Comparison of ENCODE assay signal across 8 mouse cellular contexts in genomic region chr3:50694497-50694896, GRCm38 (mm10).
A peak's percentile ranks its signal among the peaks of the same experiment; 100 is the strongest.
DNase-seq lines count a peak whose midpoint lies in the region; ATAC-seq and TF ChIP-seq lines count a peak whose summit lies in the region.

No protein-coding gene starts in this region.

- no peak for ATAC-seq in intestine, postnatal 0 days

- DNase-seq in cerebellum, adult 18-20 months: peak; percentile 8 to 16
- no peak for DNase-seq in cerebellum, adult 11-12 months
- DNase-seq in layer of hippocampus, adult 9-11 months: peak; percentile 38
- no peak for DNase-seq in layer of hippocampus, adult 8-10 months (ENCODE audit: low spot score in 2 of 2)
- DNase-seq in right cerebral cortex, adult 2 months (ENCODE audit: low spot score in 2 of 2): peak; percentile 34 to 37
- no peak for DNase-seq in thymus, postnatal 4 days
- DNase-seq in kidney, postnatal 14 days: no peak

- 44% methylated on average over 8 of the region's 8 CpGs for WGBS in intestine, postnatal 0 days

- no peak overlapping the region for H3K27ac ChIP-seq in intestine, postnatal 0 days (ENCODE audit: low read depth, low read length)

- no peaks in the 10 kb centered on the region for H3K4me1 ChIP-seq in intestine, postnatal 0 days (replicated peaks; ENCODE audit: control insufficient read depth, insufficient read depth, low read length)

- no peak overlapping the region for H3K4me3 ChIP-seq in intestine, postnatal 0 days (ENCODE audit: low read depth, low read length)

- no peak overlapping the region for H3K9ac ChIP-seq in intestine, postnatal 0 days (ENCODE audit: low read depth, low read length)

- no peak for TF ChIP-seq CTCF in intestine, postnatal 0 days (IDR thresholded peaks at IDR 0.05; ENCODE audit: low read depth)

- H3K36me3 ChIP-seq in intestine, postnatal 0 days (ENCODE audit: control insufficient read depth, insufficient read depth): no peaks in the 10 kb centered on the region

- no peaks in the 10 kb centered on the region for H3K9me3 ChIP-seq in intestine, postnatal 0 days (ENCODE audit: control insufficient read depth)

- H3K27me3 ChIP-seq in intestine, postnatal 0 days (replicated peaks; ENCODE audit: control insufficient read depth, insufficient read depth, low read length): no peaks in the 10 kb centered on the region

- 0 out of 2 replicates have a peak overlapping the region, but pooled peaks have one; percentile 3 for H3K4me2 ChIP-seq in intestine, postnatal 0 days (replicated peaks; ENCODE audit: low read depth)

Comparison
In these comparisons a context has a peak if more than half of its experiments do, and no peak if none do; other contexts are left out.
1. DNase-seq: peak in cerebellum, adult 18-20 months (2 of 2), layer of hippocampus, adult 9-11 months (single experiment) and right cerebral cortex, adult 2 months (2 of 2); none in cerebellum, adult 11-12 months (single experiment), layer of hippocampus, adult 8-10 months (0 of 2), thymus, postnatal 4 days (single experiment) and kidney, postnatal 14 days (single experiment).